Mouse (Mus musculus): ENCODE measurements at regions not wholly inside any gene's neighbourhood (a gene's known extent, or its start where the extent isn't known, plus 50 kb on each side); places are given as distances from the start of the nearest gene placed in this dataset.
A peak's percentile ranks its signal among the peaks of the same experiment; 100 is the strongest.
"Not testable (repeated sequence)": the region's sequence is repeated elsewhere in the genome, so short reads cannot be mapped to it uniquely, and the experiment has no call there.

- H3K36me3 ChIP-seq (ENCODE audit: control insufficient read depth, insufficient read depth, low read length, poor library complexity, severe bottlenecking); H3K4me3 ChIP-seq (ENCODE audit: insufficient read depth in 1 of 2, low read depth in 1 of 2, low read length in 2 of 2, poor library complexity in 1 of 2, severe bottlenecking in 1 of 2); H3K9ac ChIP-seq (ENCODE audit: insufficient read depth, low read depth, low read length, poor library complexity, severe bottlenecking); DNase-seq (ENCODE audit: low read depth, low spot score); H3K9me3 ChIP-seq (ENCODE audit: control insufficient read depth, insufficient read depth, low read depth, low read length); H3K4me1 ChIP-seq (ENCODE audit: control insufficient read depth in 2 of 2, insufficient read depth in 2 of 2, low read length in 2 of 2, poor library complexity in 1 of 2); H3K27ac ChIP-seq (ENCODE audit: insufficient read depth, low read depth, low read length, poor library complexity, severe bottlenecking); in situ Hi-C loops (cut with MboI; ENCODE audit: low sequenced_read_pairs in 2 of 2, unreplicated experiment in 2 of 2): not testable (repeated sequence)
Measured at GRCm38 (mm10) chr1:184669173-184669572, 63.2 kb downstream of the Hlx start.

GRCm38 (mm10) chr1:184668428-184668827 is 64.0 kb downstream of the Hlx start:
- H3K9ac ChIP-seq (ENCODE audit: insufficient read depth, low read depth, low read length, poor library complexity, severe bottlenecking) = no peak overlapping the region
- H3K9me3 ChIP-seq (ENCODE audit: control insufficient read depth, insufficient read depth, low read depth, low read length) = no peaks in the 10 kb centered on the region
- no peak for DNase-seq (ENCODE audit: low read depth, low spot score)
- TF ChIP-seq MAFK (IDR thresholded peaks at IDR 0.05; ENCODE audit: insufficient read depth, low read depth, low read length) (no peak), ZC3H11A (IDR thresholded peaks at IDR 0.05; ENCODE audit: borderline replicate concordance, low read depth, low read length) (no peak), ZNF384 (IDR thresholded peaks at IDR 0.05; ENCODE audit: low read depth, low read length) (no peak), CHD2 (IDR thresholded peaks at IDR 0.05; ENCODE audit: low read depth, low read length) (no peak), HCFC1 (IDR thresholded peaks at IDR 0.05; ENCODE audit: borderline replicate concordance, insufficient read depth, low read length) (no peak)
- H3K4me3 ChIP-seq (ENCODE audit: insufficient read depth in 1 of 2, low read depth in 1 of 2, low read length in 2 of 2, poor library complexity in 1 of 2, severe bottlenecking in 1 of 2) = no peak overlapping the region
- H3K36me3 ChIP-seq (ENCODE audit: control insufficient read depth, insufficient read depth, low read length, poor library complexity, severe bottlenecking) = no peaks in the 10 kb centered on the region
- in situ Hi-C loops (cut with MboI; ENCODE audit: low sequenced_read_pairs in 2 of 2, unreplicated experiment in 2 of 2) = no loop called here
- H3K4me1 ChIP-seq (ENCODE audit: control insufficient read depth in 2 of 2, insufficient read depth in 2 of 2, low read length in 2 of 2, poor library complexity in 1 of 2) = no peaks in the 10 kb centered on the region
- no peak overlapping the region for H3K27ac ChIP-seq (ENCODE audit: insufficient read depth, low read depth, low read length, poor library complexity, severe bottlenecking)

- no peak for TF ChIP-seq ZC3H11A (IDR thresholded peaks at IDR 0.05; ENCODE audit: borderline replicate concordance, low read depth, low read length)
- TF ChIP-seq HCFC1 (IDR thresholded peaks at IDR 0.05; ENCODE audit: borderline replicate concordance, insufficient read depth, low read length) = no peak
- no peak for TF ChIP-seq MAFK (IDR thresholded peaks at IDR 0.05; ENCODE audit: insufficient read depth, low read depth, low read length)
- TF ChIP-seq ZNF384 (IDR thresholded peaks at IDR 0.05; ENCODE audit: low read depth, low read length) = no peak
- no peak for TF ChIP-seq CHD2 (IDR thresholded peaks at IDR 0.05; ENCODE audit: low read depth, low read length)
- H3K27ac ChIP-seq (ENCODE audit: insufficient read depth, low read depth, low read length, poor library complexity, severe bottlenecking) = no peak overlapping the region
- in situ Hi-C loops (cut with MboI; ENCODE audit: low sequenced_read_pairs in 2 of 2, unreplicated experiment in 2 of 2) = no loop called here
- DNase-seq (ENCODE audit: low read depth, low spot score) = no peak
- no peak overlapping the region for H3K4me3 ChIP-seq (ENCODE audit: insufficient read depth in 1 of 2, low read depth in 1 of 2, low read length in 2 of 2, poor library complexity in 1 of 2, severe bottlenecking in 1 of 2)
- H3K9ac ChIP-seq (ENCODE audit: insufficient read depth, low read depth, low read length, poor library complexity, severe bottlenecking) = no peak overlapping the region
- H3K9me3 ChIP-seq (ENCODE audit: control insufficient read depth, insufficient read depth, low read depth, low read length) = no peaks in the 10 kb centered on the region
- no peaks in the 10 kb centered on the region for H3K4me1 ChIP-seq (ENCODE audit: control insufficient read depth in 2 of 2, insufficient read depth in 2 of 2, low read length in 2 of 2, poor library complexity in 1 of 2)
- H3K36me3 ChIP-seq (ENCODE audit: control insufficient read depth, insufficient read depth, low read length, poor library complexity, severe bottlenecking) = no peaks in the 10 kb centered on the region
Measured at GRCm38 (mm10) chr1:184668022-184668421, 64.4 kb downstream of the Hlx start.

GRCm38 (mm10) chr1:184665243-184665642 is 67.2 kb downstream of the Hlx start:
- no peak overlapping the region for H3K27ac ChIP-seq (ENCODE audit: insufficient read depth, low read depth, low read length, poor library complexity, severe bottlenecking)
- H3K36me3 ChIP-seq (ENCODE audit: control insufficient read depth, insufficient read depth, low read length, poor library complexity, severe bottlenecking) = no peaks in the 10 kb centered on the region
- peak overlapping the region in 1 of 2 experiments; percentile 64; a peak in 2 of 4 replicates for H3K4me3 ChIP-seq (ENCODE audit: insufficient read depth in 1 of 2, low read depth in 1 of 2, low read length in 2 of 2, poor library complexity in 1 of 2, severe bottlenecking in 1 of 2)
- DNase-seq (ENCODE audit: low read depth, low spot score) = no peak
- no peaks in the 10 kb centered on the region for H3K4me1 ChIP-seq (ENCODE audit: control insufficient read depth in 2 of 2, insufficient read depth in 2 of 2, low read length in 2 of 2, poor library complexity in 1 of 2)
- no peak overlapping the region for H3K9ac ChIP-seq (ENCODE audit: insufficient read depth, low read depth, low read length, poor library complexity, severe bottlenecking)
- TF ChIP-seq MAFK (IDR thresholded peaks at IDR 0.05; ENCODE audit: insufficient read depth, low read depth, low read length) = no peak
- no peak for TF ChIP-seq ZC3H11A (IDR thresholded peaks at IDR 0.05; ENCODE audit: borderline replicate concordance, low read depth, low read length)
- TF ChIP-seq ZNF384 (IDR thresholded peaks at IDR 0.05; ENCODE audit: low read depth, low read length) = no peak
- no peak for TF ChIP-seq CHD2 (IDR thresholded peaks at IDR 0.05; ENCODE audit: low read depth, low read length)
- no peak for TF ChIP-seq HCFC1 (IDR thresholded peaks at IDR 0.05; ENCODE audit: borderline replicate concordance, insufficient read depth, low read length)
- no peaks in the 10 kb centered on the region for H3K9me3 ChIP-seq (ENCODE audit: control insufficient read depth, insufficient read depth, low read depth, low read length)
- in situ Hi-C loops (cut with MboI; ENCODE audit: low sequenced_read_pairs in 2 of 2, unreplicated experiment in 2 of 2) = no loop called here

- Histone ChIP-seq H3K9me3 (ENCODE audit: control insufficient read depth, insufficient read depth, low read depth, low read length) (no peaks in the 10 kb centered on the region), H3K4me3 (ENCODE audit: insufficient read depth in 1 of 2, low read depth in 1 of 2, low read length in 2 of 2, poor library complexity in 1 of 2, severe bottlenecking in 1 of 2) (no peak overlapping the region), H3K27ac (ENCODE audit: insufficient read depth, low read depth, low read length, poor library complexity, severe bottlenecking) (no peak overlapping the region), H3K36me3 (ENCODE audit: control insufficient read depth, insufficient read depth, low read length, poor library complexity, severe bottlenecking) (no peaks in the 10 kb centered on the region), H3K9ac (ENCODE audit: insufficient read depth, low read depth, low read length, poor library complexity, severe bottlenecking) (no peak overlapping the region), H3K4me1 (ENCODE audit: control insufficient read depth in 2 of 2, insufficient read depth in 2 of 2, low read length in 2 of 2, poor library complexity in 1 of 2) (no peaks in the 10 kb centered on the region)
- DNase-seq (ENCODE audit: low read depth, low spot score) = no peak
- TF ChIP-seq MAFK (IDR thresholded peaks at IDR 0.05; ENCODE audit: insufficient read depth, low read depth, low read length) (no peak), HCFC1 (IDR thresholded peaks at IDR 0.05; ENCODE audit: borderline replicate concordance, insufficient read depth, low read length) (no peak), ZNF384 (IDR thresholded peaks at IDR 0.05; ENCODE audit: low read depth, low read length) (no peak), ZC3H11A (IDR thresholded peaks at IDR 0.05; ENCODE audit: borderline replicate concordance, low read depth, low read length) (no peak), CHD2 (IDR thresholded peaks at IDR 0.05; ENCODE audit: low read depth, low read length) (no peak)
- in situ Hi-C loops (cut with MboI; ENCODE audit: low sequenced_read_pairs in 2 of 2, unreplicated experiment in 2 of 2) = no loop called here
Measured at GRCm38 (mm10) chr1:184664098-184664375, 68.4 kb downstream of the Hlx start.
